Mouse (Mus musculus) MEL (cell line): ENCODE data around the gene Hsp90ab1.

Experiments
- CHD2 ChIP-seq: IDR thresholded peaks from 2 replicates; pipeline ENCODE4 v1.6.1; 2011; ENCODE audit warnings: low read length, improper control_type of control experiment
- CTCF ChIP-seq, 3 experiments: IDR thresholded peaks in 2 of 3; conservative IDR thresholded peaks in 1 of 3; 2 replicates each; pipeline ENCODE4 v1.5.1; 2011 to 2012; ENCODE audit warnings: low read length in 3 of 3, low read depth in 2 of 3, mild to moderate bottlenecking in 2 of 3, improper control_type of control experiment in 1 of 3, inconsistent platforms in 1 of 3, mixed read lengths in 1 of 3, moderate library complexity in 1 of 3; ENCODE audit not compliant: control insufficient read depth in 1 of 3, insufficient read depth in 1 of 3, poor library complexity in 1 of 3, severe bottlenecking in 1 of 3
- EP300 ChIP-seq, 2 experiments: IDR thresholded peaks; 2 replicates each; pipeline ENCODE4 v1.6.1; 2011; ENCODE audit warnings: improper control_type of control experiment in 2 of 2, low read length in 2 of 2, low read depth in 1 of 2, mild to moderate bottlenecking in 1 of 2
- GATA1 ChIP-seq: IDR thresholded peaks from 2 replicates; pipeline ENCODE4 v1.6.1; 2011; ENCODE audit warnings: low read depth, low read length, improper control_type of control experiment
- MAZ ChIP-seq: IDR thresholded peaks from 2 replicates; pipeline ENCODE4 v1.6.1; 2012; ENCODE audit warnings: low read depth, mild to moderate bottlenecking, inconsistent platforms, low read length, improper control_type of control experiment
- MEF2A ChIP-seq: IDR thresholded peaks from 2 replicates; pipeline ENCODE4 v1.6.1; 2014; ENCODE audit warnings: low read depth, mild to moderate bottlenecking, inconsistent platforms, low read length, improper control_type of control experiment; ENCODE audit not compliant: poor library complexity, insufficient replicate concordance, severe bottlenecking; ENCODE audit errors: extremely low read depth
- POLR2A ChIP-seq, 2 experiments: IDR thresholded peaks; 2 replicates each; pipeline ENCODE4 v1.6.1; 2011 to 2012; ENCODE audit warnings: low read length in 2 of 2, mild to moderate bottlenecking in 2 of 2, control low read depth in 1 of 2, improper control_type of control experiment in 1 of 2, low read depth in 1 of 2, moderate library complexity in 1 of 2; ENCODE audit not compliant: control insufficient read depth in 1 of 2, insufficient read depth in 1 of 2, poor library complexity in 1 of 2
- POLR2AphosphoS2 ChIP-seq: IDR thresholded peaks from 2 replicates; pipeline ENCODE4 v1.6.1; 2011; ENCODE audit warnings: low read length, improper control_type of control experiment
- SMC3 ChIP-seq: IDR thresholded peaks from 2 replicates; pipeline ENCODE4 v1.6.1; 2011; ENCODE audit warnings: low read depth, low read length, improper control_type of control experiment
- TBP ChIP-seq: IDR thresholded peaks from 2 replicates; pipeline ENCODE4 v1.8.0; 2011; ENCODE audit warnings: low read depth, low read length, improper control_type of control experiment
- UBTF ChIP-seq: IDR thresholded peaks from 2 replicates; pipeline ENCODE4 v1.6.1; 2012; ENCODE audit warnings: low read depth, mild to moderate bottlenecking, inconsistent platforms, low read length, improper control_type of control experiment, moderate library complexity, borderline replicate concordance; ENCODE audit not compliant: insufficient read depth
- USF1 ChIP-seq: IDR thresholded peaks from 2 replicates; pipeline ENCODE4 v1.6.1; 2014; ENCODE audit warnings: low read depth, mild to moderate bottlenecking, inconsistent platforms, low read length, improper control_type of control experiment, moderate library complexity
- ZMIZ1 ChIP-seq: IDR thresholded peaks from 2 replicates; pipeline ENCODE4 v1.6.1; 2012; ENCODE audit warnings: low read depth, mild to moderate bottlenecking, inconsistent platforms, low read length, improper control_type of control experiment, moderate library complexity

- TF ChIP-seq CHD2 = no peak
- no peak for TF ChIP-seq SMC3
- no peak for TF ChIP-seq CTCF (IDR thresholded peaks at IDR 0.05 in 2 of 3, conservative IDR thresholded peaks at IDR 0.05 in 1 of 3; ENCODE audit: control insufficient read depth in 1 of 3, insufficient read depth in 1 of 3, low read depth in 2 of 3, low read length in 3 of 3, poor library complexity in 1 of 3, severe bottlenecking in 1 of 3)
- no peak for TF ChIP-seq TBP
- TF ChIP-seq GATA1 = no peak
- no peak for TF ChIP-seq ZMIZ1
- no peak for TF ChIP-seq MAZ
- TF ChIP-seq UBTF = no peak
- no peak for TF ChIP-seq POLR2A (IDR thresholded peaks at IDR 0.05; ENCODE audit: control insufficient read depth in 1 of 2, insufficient read depth in 1 of 2, low read depth in 1 of 2, low read length in 2 of 2, poor library complexity in 1 of 2)
- TF ChIP-seq EP300 (IDR thresholded peaks at IDR 0.05; ENCODE audit: low read depth in 1 of 2, low read length in 2 of 2) = no peak
- no peak for TF ChIP-seq POLR2AphosphoS2
- no peak for TF ChIP-seq MEF2A
- no peak for TF ChIP-seq USF1
Observed at GRCm38 (mm10) chr17:45524961-45525360, 48.1 kb downstream of the Hsp90ab1 start.
